Comparison of ENCODE assay signal across 11 mouse cellular contexts in the genomic region with DNA sequence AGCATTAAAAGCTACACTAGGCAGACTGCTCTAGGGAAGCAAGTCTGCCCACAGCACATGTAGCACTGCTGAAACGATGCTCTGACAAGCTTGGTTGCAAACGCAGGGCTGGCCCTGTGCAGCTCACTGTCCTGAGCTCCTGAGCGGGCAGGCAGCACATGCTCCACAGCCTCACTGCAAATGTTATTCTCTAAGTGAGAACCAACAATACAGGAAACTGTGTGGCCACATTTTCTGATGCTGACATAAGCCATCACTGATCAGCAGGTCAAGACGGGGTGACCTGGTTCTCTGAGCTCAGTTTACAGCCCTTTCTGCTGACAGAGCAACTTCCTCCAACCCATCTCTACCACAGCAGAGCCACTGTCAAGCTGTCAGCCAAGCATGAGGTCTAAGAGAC. TPM values are rescaled to one million over a fixed set of nuclear protein-coding genes. Genes with fewer than 3 reads are reported as not detected.
A peak's percentile ranks its signal among the peaks of the same experiment; 100 is the strongest.
DNase-seq lines count a peak whose midpoint lies in the region; ATAC-seq and TF ChIP-seq lines count a peak whose summit lies in the region.
"Had no signal": no experiment of that assay in that cellular context is flagged by ENCODE, and none has a peak within 500 bp of the region (broad histone marks: within the 10 kb centered on the region; RNA-seq: fewer than 3 reads in every experiment).

No protein-coding gene starts in this region.

- H3K4me1 ChIP-seq in forebrain, embryonic 10.5 days: peaks cover 6% of the 10 kb centered on the region
- peaks cover 3% of the 10 kb centered on the region; the same call in 1 of the 2 replicates for H3K4me1 ChIP-seq in forebrain, embryonic 15.5 days
- H3K4me1 ChIP-seq in lung, embryonic 14.5 days (ENCODE audit: insufficient read depth): peaks cover 4% of the 10 kb centered on the region; the same call in 1 of the 2 replicates
- H3K4me1 ChIP-seq in embryonic facial prominence, embryonic 10.5 days: peaks cover 24% of the 10 kb centered on the region
- no peaks in the 10 kb centered on the region for H3K4me1 ChIP-seq in neural tube, embryonic 14.5 days (ENCODE audit: control insufficient read depth, insufficient read depth, low read length)
- H3K4me1 ChIP-seq in heart, embryonic 10.5 days: peaks cover 8% of the 10 kb centered on the region

- H3K4me3 ChIP-seq in forebrain, embryonic 10.5 days: no peak overlapping the region
- no peak overlapping the region for H3K4me3 ChIP-seq in forebrain, embryonic 15.5 days
- H3K4me3 ChIP-seq in lung, embryonic 14.5 days (ENCODE audit: low read depth, low read length): no peak overlapping the region
- H3K4me3 ChIP-seq in embryonic facial prominence, embryonic 10.5 days: no peak overlapping the region
- H3K4me3 ChIP-seq in neural tube, embryonic 14.5 days (ENCODE audit: low read depth, low read length): no peak overlapping the region
- H3K4me3 ChIP-seq in heart, embryonic 10.5 days: no peak overlapping the region
- H3K4me3 ChIP-seq: heart, adult 2 months; limb, embryonic 15.5 days had no signal

- ATAC-seq in forebrain, embryonic 15.5 days (replicated peaks): no peak
- peak; percentile 60; the same call in 1 of the 2 replicates for ATAC-seq in lung, embryonic 14.5 days (ENCODE audit: insufficient read depth)
- ATAC-seq in neural tube, embryonic 14.5 days (ENCODE audit: low read depth): peak; percentile 38; the same call in 1 of the 2 replicates

- H3K9ac ChIP-seq in forebrain, embryonic 15.5 days (replicated peaks): no peak overlapping the region
- H3K9ac ChIP-seq in lung, embryonic 14.5 days: no peak overlapping the region
- H3K9ac ChIP-seq in neural tube, embryonic 14.5 days (replicated peaks; ENCODE audit: low read depth, low read length): no peak overlapping the region
- H3K9ac ChIP-seq: limb, embryonic 15.5 days had no signal

- H3K36me3 ChIP-seq in forebrain, embryonic 10.5 days (replicated peaks): peaks cover 3% of the 10 kb centered on the region; the same call in 1 of the 2 replicates
- no peaks in the 10 kb centered on the region; the same call in 1 of the 2 replicates for H3K36me3 ChIP-seq in forebrain, embryonic 15.5 days
- peaks cover 11% of the 10 kb centered on the region; the same call in 1 of the 2 replicates for H3K36me3 ChIP-seq in lung, embryonic 14.5 days (ENCODE audit: insufficient read depth)
- no peaks in the 10 kb centered on the region for H3K36me3 ChIP-seq in embryonic facial prominence, embryonic 10.5 days (replicated peaks)
- 0 out of 2 replicates have a peak, but pooled peaks cover 3% of the 10 kb centered on the region for H3K36me3 ChIP-seq in neural tube, embryonic 14.5 days (ENCODE audit: control insufficient read depth, insufficient read depth, low read length)
- no peaks in the 10 kb centered on the region for H3K36me3 ChIP-seq in heart, embryonic 10.5 days

- 32% methylated on average over 4 of the region's 4 CpGs for WGBS in forebrain, embryonic 10.5 days
- WGBS in forebrain, embryonic 15.5 days: 45% methylated on average over 4 of the region's 4 CpGs
- 9% methylated on average over 4 of the region's 4 CpGs for WGBS in lung, embryonic 14.5 days
- 14% methylated on average over 4 of the region's 4 CpGs for WGBS in embryonic facial prominence, embryonic 10.5 days
- WGBS in neural tube, embryonic 14.5 days: 42% methylated on average over 4 of the region's 4 CpGs
- 32% methylated on average over 4 of the region's 4 CpGs for WGBS in heart, embryonic 10.5 days

- no peak overlapping the region for H3K27ac ChIP-seq in forebrain, embryonic 10.5 days
- no peak overlapping the region for H3K27ac ChIP-seq in forebrain, embryonic 15.5 days (replicated peaks)
- peak overlapping the region; percentile 58; the same call in 1 of the 2 replicates for H3K27ac ChIP-seq in lung, embryonic 14.5 days (ENCODE audit: low read depth)
- peak overlapping the region; percentile 72; the same call in 1 of the 2 replicates for H3K27ac ChIP-seq in embryonic facial prominence, embryonic 10.5 days (replicated peaks)
- no peak overlapping the region for H3K27ac ChIP-seq in neural tube, embryonic 14.5 days (ENCODE audit: low read depth, low read length)
- no peak overlapping the region for H3K27ac ChIP-seq in heart, embryonic 10.5 days
- H3K27ac ChIP-seq: heart, adult 2 months; limb, embryonic 15.5 days had no signal

- peak; percentile 18 for DNase-seq in forebrain, embryonic 10.5 days (ENCODE audit: extremely low spot score, low spot score)
- DNase-seq in lung, embryonic 14.5 days: peak; percentile 58
- DNase-seq in lung, postnatal 36 days: no peak
- peak; percentile 64 for DNase-seq in embryonic facial prominence, embryonic 10.5 days (ENCODE audit: low spot score)
- no peak for DNase-seq in heart, embryonic 10.5 days (ENCODE audit: low spot score)
- no peak for DNase-seq in ovary, postnatal 36 days (ENCODE audit: low spot score)
- DNase-seq: heart, adult 2 months; kidney, postnatal 14 days had no signal

- no peaks in the 10 kb centered on the region for H3K27me3 ChIP-seq in forebrain, embryonic 10.5 days (ENCODE audit: poor library complexity, severe bottlenecking)
- no peaks in the 10 kb centered on the region for H3K27me3 ChIP-seq in forebrain, embryonic 15.5 days
- H3K27me3 ChIP-seq in lung, embryonic 14.5 days (ENCODE audit: insufficient read depth, low read length): no peaks in the 10 kb centered on the region
- H3K27me3 ChIP-seq in embryonic facial prominence, embryonic 10.5 days (replicated peaks; ENCODE audit: low read depth, poor library complexity, severe bottlenecking): no peaks in the 10 kb centered on the region
- no peaks in the 10 kb centered on the region for H3K27me3 ChIP-seq in neural tube, embryonic 14.5 days (ENCODE audit: control insufficient read depth, insufficient read depth, low read length)
- H3K27me3 ChIP-seq in heart, embryonic 10.5 days (ENCODE audit: insufficient read depth, poor library complexity, severe bottlenecking): no peaks in the 10 kb centered on the region
- H3K27me3 ChIP-seq: limb, embryonic 15.5 days had no signal

- no peaks in the 10 kb centered on the region for H3K9me3 ChIP-seq in forebrain, embryonic 10.5 days
- no peaks in the 10 kb centered on the region for H3K9me3 ChIP-seq in forebrain, embryonic 15.5 days
- H3K9me3 ChIP-seq in lung, embryonic 14.5 days (ENCODE audit: low read depth, low read length): no peaks in the 10 kb centered on the region
- no peaks in the 10 kb centered on the region for H3K9me3 ChIP-seq in embryonic facial prominence, embryonic 10.5 days
- H3K9me3 ChIP-seq in neural tube, embryonic 14.5 days (ENCODE audit: control insufficient read depth, low read length): no peaks in the 10 kb centered on the region
- H3K9me3 ChIP-seq in heart, embryonic 10.5 days: no peaks in the 10 kb centered on the region
- H3K9me3 ChIP-seq: limb, embryonic 15.5 days had no signal

- TF ChIP-seq CTCF in lung, embryonic 14.5 days (IDR thresholded peaks at IDR 0.05; ENCODE audit: low read depth): no peak

- H3K4me2 ChIP-seq in forebrain, embryonic 15.5 days (replicated peaks): no peak overlapping the region
- H3K4me2 ChIP-seq in lung, embryonic 14.5 days: no peak overlapping the region
- no peak overlapping the region for H3K4me2 ChIP-seq in neural tube, embryonic 14.5 days (ENCODE audit: low read depth, low read length)
- H3K4me2 ChIP-seq: limb, embryonic 15.5 days had no signal

RNA-seq across cellular contexts. Expression of a gene that starts 34.5 kb away (rescaled TPM):
- not detected in 2 replicates for polyA plus RNA-seq in forebrain, embryonic 10.5 days (2016; fragmentation: Nextera tagmentation; extraction: Ambion mirVana)
- not detected in 2 replicates for polyA plus RNA-seq in forebrain, embryonic 15.5 days (2015; fragmentation: Nextera tagmentation; extraction: Ambion mirVana)
- 0.20 TPM in 1 of 2 replicates, not detected in the other for polyA plus RNA-seq in lung, embryonic 14.5 days (2014; fragmentation: Nextera tagmentation; extraction: Ambion mirVana)
- polyA plus RNA-seq in embryonic facial prominence, embryonic 10.5 days (2016; fragmentation: Nextera tagmentation; extraction: Ambion mirVana): 0.32 TPM in 1 of 2 replicates, not detected in the other
- polyA plus RNA-seq in neural tube, embryonic 14.5 days (2014; fragmentation: Nextera tagmentation; extraction: Ambion mirVana): 0.35 TPM in 1 of 2 replicates, not detected in the other
- 0.11 and 0.12 TPM in 2 replicates for polyA plus RNA-seq in heart, embryonic 10.5 days (2016; fragmentation: Nextera tagmentation; extraction: Ambion mirVana)
- polyA plus RNA-seq: heart, adult 2 months; limb, embryonic 15.5 days had no signal

Comparison
In these comparisons a context has a peak if more than half of its experiments do, and no peak if none do; other contexts are left out.
1. DNase-seq: peak in forebrain, embryonic 10.5 days (single experiment), lung, embryonic 14.5 days (single experiment) and embryonic facial prominence, embryonic 10.5 days (single experiment); none in lung, postnatal 36 days (single experiment), heart, embryonic 10.5 days (single experiment) and ovary, postnatal 36 days (single experiment).
2. H3K27ac ChIP-seq: peak in lung, embryonic 14.5 days (single experiment) and embryonic facial prominence, embryonic 10.5 days (single experiment); none in forebrain, embryonic 10.5 days (single experiment), forebrain, embryonic 15.5 days (single experiment), neural tube, embryonic 14.5 days (single experiment) and heart, embryonic 10.5 days (single experiment).